ENCODE assay signal across 8 mouse cellular contexts in genomic region chr1:39721351-39721726, GRCm38 (mm10). TPM values are rescaled to one million over a fixed set of nuclear protein-coding genes. Genes with fewer than 3 reads are reported as not detected.
DNase-seq lines count a peak whose midpoint lies in the region; ATAC-seq and TF ChIP-seq lines count a peak whose summit lies in the region.

No protein-coding gene starts in this region.

- peaks cover 0 to 6% of the 10 kb centered on the region in 2 experiments; a peak in 2 of 4 replicates for H3K4me1 ChIP-seq in ES-E14 (ENCODE audit: control insufficient read depth in 2 of 2, insufficient read depth in 2 of 2, low read length in 2 of 2, poor library complexity in 1 of 2)
- peaks cover 25% of the 10 kb centered on the region for H3K4me1 ChIP-seq in heart, embryonic 13.5 days
- peaks cover 10% of the 10 kb centered on the region for H3K4me1 ChIP-seq in liver, embryonic 13.5 days (replicated peaks)

- no peak overlapping the region for H3K9ac ChIP-seq in ES-E14 (ENCODE audit: insufficient read depth, low read depth, low read length, poor library complexity, severe bottlenecking)
- peak overlapping the region; percentile 87 for H3K9ac ChIP-seq in heart, embryonic 13.5 days
- peak overlapping the region; percentile 55; the same call in 1 of the 2 replicates for H3K9ac ChIP-seq in liver, embryonic 13.5 days

- no peaks in the 10 kb centered on the region for H3K36me3 ChIP-seq in ES-E14 (ENCODE audit: control insufficient read depth, insufficient read depth, low read length, poor library complexity, severe bottlenecking)
- no peaks in the 10 kb centered on the region for H3K36me3 ChIP-seq in heart, embryonic 13.5 days
- H3K36me3 ChIP-seq in liver, embryonic 13.5 days, result no peaks in the 10 kb centered on the region

- H3K4me3 ChIP-seq in ES-E14 (ENCODE audit: insufficient read depth in 1 of 2, low read depth in 1 of 2, low read length in 2 of 2, poor library complexity in 1 of 2, severe bottlenecking in 1 of 2), result peak overlapping the region; percentile 61 to 66
- peak overlapping the region; percentile 67 for H3K4me3 ChIP-seq in heart, embryonic 13.5 days
- H3K4me3 ChIP-seq in liver, embryonic 13.5 days (replicated peaks), result peak overlapping the region; percentile 58

- H3K9me3 ChIP-seq in ES-E14 (ENCODE audit: control insufficient read depth, insufficient read depth, low read depth, low read length), result no peaks in the 10 kb centered on the region
- H3K9me3 ChIP-seq in heart, embryonic 13.5 days, result no peaks in the 10 kb centered on the region
- H3K9me3 ChIP-seq in liver, embryonic 13.5 days (replicated peaks), result no peaks in the 10 kb centered on the region

- no peak for ATAC-seq in heart, embryonic 13.5 days (ENCODE audit: extremely low read depth, insufficient number of reproducible peaks, low FRiP score, low TSS enrichment)
- no peak for ATAC-seq in liver, embryonic 13.5 days (ENCODE audit: low read depth)

- peak overlapping the region; percentile 89 for H3K4me2 ChIP-seq in heart, embryonic 13.5 days
- peak overlapping the region; percentile 69 for H3K4me2 ChIP-seq in liver, embryonic 13.5 days

- in situ Hi-C loops in ES-E14 (cut with MboI; ENCODE audit: low sequenced_read_pairs in 2 of 2, unreplicated experiment in 2 of 2), result no loop called here

- no peak overlapping the region for H3K27ac ChIP-seq in ES-E14 (ENCODE audit: insufficient read depth, low read depth, low read length, poor library complexity, severe bottlenecking)
- peak overlapping the region; percentile 74 for H3K27ac ChIP-seq in heart, embryonic 13.5 days (replicated peaks)
- H3K27ac ChIP-seq in liver, embryonic 13.5 days, result no peak overlapping the region

- WGBS in heart, embryonic 13.5 days, result 17% methylated on average over 9 of the region's 9 CpGs
- WGBS in liver, embryonic 13.5 days (ENCODE audit: insufficient replicate concordance), result 26% methylated on average over 9 of the region's 9 CpGs

- peak; percentile 44 for DNase-seq in embryo, embryonic 10 days (ENCODE audit: low spot score)
- no peak for DNase-seq in embryo, embryonic 9.5 days (ENCODE audit: extremely low spot score)
- no peak for DNase-seq in ES-E14 (ENCODE audit: low read depth, low spot score)
- no peak for DNase-seq in liver, embryonic 13.5 days
- DNase-seq in left cerebral cortex, adult 11 months (ENCODE audit: low spot score), result no peak
- no peak for DNase-seq in urinary bladder, adult 2 months (ENCODE audit: low spot score)
- no peak for DNase-seq in adrenal gland, postnatal 4 days (ENCODE audit: low spot score in 2 of 2)

- H3K27me3 ChIP-seq in heart, embryonic 13.5 days (replicated peaks), result no peaks in the 10 kb centered on the region
- peaks cover 7% of the 10 kb centered on the region; the same call in 1 of the 2 replicates for H3K27me3 ChIP-seq in liver, embryonic 13.5 days

TF ChIP-seq in ES-E14, 5 proteins besides CTCF, POLR2A, EP300 and RAD21:
- TF ChIP-seq CHD2 (IDR thresholded peaks at IDR 0.05; ENCODE audit: low read depth, low read length) (no peak), HCFC1 (IDR thresholded peaks at IDR 0.05; ENCODE audit: borderline replicate concordance, insufficient read depth, low read length) (no peak), ZNF384 (IDR thresholded peaks at IDR 0.05; ENCODE audit: low read depth, low read length) (no peak), ZC3H11A (IDR thresholded peaks at IDR 0.05; ENCODE audit: borderline replicate concordance, low read depth, low read length) (no peak), MAFK (IDR thresholded peaks at IDR 0.05; ENCODE audit: insufficient read depth, low read depth, low read length) (no peak)

RNA-seq across cellular contexts. Expression of gene Rfx8, which starts 0.5 kb away (rescaled TPM):
- not detected in 2 replicates for total RNA-seq in ES-E14 (2012; rRNA removed)
- 0.59 and 0.67 TPM in 2 replicates for polyA plus RNA-seq in heart, embryonic 13.5 days (2015; fragmentation: Nextera tagmentation; extraction: Ambion mirVana)
- polyA plus RNA-seq in liver, embryonic 13.5 days (2015; fragmentation: Nextera tagmentation; extraction: Ambion mirVana), result 0.06 and 0.08 TPM in 2 replicates
- polyA plus RNA-seq in urinary bladder, adult 2 months (2012; rRNA removed), result 0.10 and 0.23 TPM in 2 replicates
- under 1 TPM; 0.39 to 0.93 TPM for total RNA-seq in adrenal gland, postnatal 4 days (2021)
